Mouse (Mus musculus) kidney, postnatal 10 days (tissue): ENCODE measurements around the gene Rad9b.
A peak's percentile ranks its signal among the peaks of the same experiment; 100 is the strongest.
"Not testable (repeated sequence)": the region's sequence is repeated elsewhere in the genome, so short reads cannot be mapped to it uniquely, and the experiment has no call there.

Experiments
- DNase-seq: peaks from one replicate; pipeline ENCODE4 v3.0.0; 2021; ENCODE audit warnings: mixed read lengths

The Rad9b gene

DNA sequence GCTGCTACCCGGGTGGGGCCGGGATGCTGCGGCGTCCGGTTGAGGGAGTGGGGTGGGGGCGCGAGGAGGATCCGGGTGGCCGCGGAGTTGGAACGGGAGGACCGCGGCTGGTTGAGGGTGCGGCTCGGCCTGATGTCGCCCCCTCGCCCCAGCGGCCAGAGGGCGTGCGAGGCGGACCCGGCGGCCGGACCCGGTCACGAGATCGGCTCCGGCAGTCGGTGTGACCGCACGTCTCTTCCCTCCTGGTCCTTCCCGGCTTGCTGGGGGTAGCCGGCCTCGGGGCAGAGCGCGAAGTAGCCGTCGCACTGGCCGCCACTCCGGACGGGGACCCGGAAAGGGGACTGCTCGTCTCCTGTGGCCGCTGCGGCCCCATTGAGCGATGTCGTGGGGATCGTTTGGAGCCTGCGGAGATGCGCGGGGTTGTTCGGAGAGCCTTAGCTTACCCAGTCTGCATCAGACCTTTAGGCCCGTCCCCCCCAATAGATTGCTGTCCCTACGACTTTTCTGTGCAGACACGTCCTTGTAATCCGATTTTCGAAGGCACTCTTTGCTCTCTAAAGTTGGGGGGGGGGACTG is 547 bp upstream of the Rad9b start:
- no peak for DNase-seq

DNA sequence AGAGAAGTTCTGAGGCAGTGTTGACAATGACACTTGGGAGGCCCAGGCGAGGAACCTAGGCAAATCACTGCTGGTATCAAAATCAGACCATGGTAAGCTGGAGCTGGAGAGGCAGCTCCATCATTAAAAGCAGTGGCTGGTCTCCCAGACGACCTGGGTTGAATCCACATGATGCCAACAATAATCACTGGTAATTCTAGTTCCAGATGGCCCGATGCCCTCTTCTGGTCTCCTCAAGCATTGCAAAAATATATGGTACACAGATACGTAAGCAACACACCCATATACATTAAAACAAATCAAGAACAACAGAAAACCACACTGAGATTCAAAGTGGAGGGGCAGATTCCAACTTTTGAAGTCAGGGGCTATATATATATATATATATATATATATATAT is 8.3 kb downstream of the Rad9b start:
- DNase-seq = no peak

DNA sequence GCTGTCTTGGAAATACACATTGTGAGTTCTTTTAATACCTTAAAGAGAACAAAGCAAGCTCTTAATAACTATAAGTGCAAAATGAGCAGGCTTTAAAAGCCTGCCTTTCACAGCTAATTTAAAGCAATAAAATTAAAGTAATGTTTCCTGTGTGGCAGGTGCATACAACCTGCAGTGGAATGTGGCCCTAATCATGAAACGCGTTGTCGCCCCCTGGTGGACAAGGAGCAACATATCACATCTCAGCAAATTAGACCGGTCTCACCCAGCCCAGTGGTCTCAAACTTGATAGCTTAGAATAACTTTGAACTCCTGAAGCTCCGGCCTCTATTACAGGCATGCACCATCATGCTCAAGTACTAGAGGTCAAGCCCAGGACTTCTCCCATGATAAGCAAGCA is 9.8 kb downstream of the Rad9b start:
- peak; percentile 85 for DNase-seq

DNA sequence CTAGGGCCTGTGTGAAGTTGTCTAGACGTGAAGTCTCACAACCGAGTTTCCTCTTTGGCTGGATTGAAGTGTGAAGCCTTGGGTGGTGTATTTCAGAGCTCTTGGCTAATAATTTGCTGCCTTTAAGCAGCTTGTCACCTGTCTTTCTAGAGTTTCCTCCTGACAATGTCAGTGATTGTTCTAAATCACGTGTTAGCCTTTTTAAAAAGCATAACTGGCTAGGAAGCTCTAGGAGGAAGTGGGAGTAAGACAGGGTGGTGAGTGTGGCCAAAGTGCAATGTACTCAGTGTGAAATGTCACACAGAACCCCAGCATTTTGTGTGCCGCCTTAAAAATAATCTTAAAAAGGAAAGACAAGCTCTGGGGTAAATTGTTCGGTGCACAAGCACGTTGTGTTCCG is 10.3 kb downstream of the Rad9b start:
- DNase-seq = no peak

DNA sequence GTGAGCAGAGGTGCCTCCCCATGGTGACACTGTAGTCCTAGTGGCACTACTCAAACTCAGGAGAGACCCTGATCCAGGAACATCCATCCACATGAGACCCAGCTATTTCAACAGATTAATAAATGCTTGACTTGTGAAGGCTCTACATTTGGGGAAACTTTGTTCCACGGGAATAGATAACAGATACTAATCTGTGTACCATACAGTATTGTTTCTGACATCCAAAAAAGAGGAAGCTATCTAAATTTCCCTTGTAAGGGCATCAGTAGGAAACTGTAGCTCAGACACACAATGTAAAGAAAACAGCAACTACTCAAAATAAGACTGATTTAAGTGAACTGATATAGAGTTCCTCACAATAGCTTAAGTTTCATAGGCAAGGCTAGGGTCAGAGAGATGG is 11.2 kb downstream of the Rad9b start:
- DNase-seq = no peak

DNA sequence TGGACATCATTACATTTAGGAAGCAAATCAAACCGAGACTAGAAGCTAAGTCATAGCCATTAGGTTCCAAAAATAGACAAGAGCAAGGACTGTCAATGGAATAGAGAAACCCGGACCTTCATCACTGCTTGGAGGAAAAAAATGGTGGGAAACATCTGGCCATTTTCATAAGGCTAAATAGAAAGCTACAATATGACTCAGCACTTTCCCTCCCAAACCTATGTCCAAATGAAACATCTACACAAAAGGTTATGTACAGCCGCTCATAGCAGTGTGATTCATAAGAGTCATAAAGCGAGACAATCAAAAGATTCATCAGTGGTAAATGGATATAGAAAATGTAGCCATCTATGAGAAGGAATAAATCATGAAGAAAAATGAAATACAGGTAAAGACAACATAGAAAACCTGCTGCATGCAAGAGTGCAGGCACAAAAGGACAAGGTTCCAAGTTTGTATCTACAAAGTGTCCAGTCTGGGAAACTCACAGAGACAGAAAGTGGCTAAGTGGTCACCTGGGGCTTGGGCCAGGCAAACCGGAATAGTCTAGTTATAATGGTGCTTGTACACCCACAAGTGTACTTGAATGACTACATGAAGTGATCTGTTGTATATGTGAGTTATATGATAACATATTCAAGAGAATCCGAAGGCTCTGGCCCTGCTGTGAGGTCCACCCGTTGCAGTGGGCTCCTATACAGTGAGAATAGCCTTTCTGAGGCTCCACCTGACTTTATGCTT is 17.3 kb downstream of the Rad9b start:
- no peak for DNase-seq

DNA sequence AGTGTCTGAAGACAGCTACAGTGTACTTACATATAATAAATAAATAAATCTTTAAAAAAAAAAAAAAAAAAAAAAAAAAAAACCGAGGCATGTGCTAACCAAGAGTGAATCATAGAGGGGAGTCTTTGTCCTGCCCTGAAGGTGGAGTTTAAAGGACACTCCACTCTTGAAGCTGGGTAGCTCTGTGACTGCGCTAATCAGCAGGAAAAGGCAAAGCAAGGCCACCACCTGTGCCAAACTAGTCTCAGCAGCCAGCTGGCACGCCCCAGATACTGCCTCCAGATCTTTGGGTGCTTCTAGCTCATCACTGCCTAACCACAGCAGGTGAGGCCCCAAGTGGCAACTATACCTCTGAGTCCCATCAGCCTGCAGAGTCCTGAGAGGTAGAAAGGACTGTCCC is 19.4 kb downstream of the Rad9b start:
- no peak for DNase-seq

DNA sequence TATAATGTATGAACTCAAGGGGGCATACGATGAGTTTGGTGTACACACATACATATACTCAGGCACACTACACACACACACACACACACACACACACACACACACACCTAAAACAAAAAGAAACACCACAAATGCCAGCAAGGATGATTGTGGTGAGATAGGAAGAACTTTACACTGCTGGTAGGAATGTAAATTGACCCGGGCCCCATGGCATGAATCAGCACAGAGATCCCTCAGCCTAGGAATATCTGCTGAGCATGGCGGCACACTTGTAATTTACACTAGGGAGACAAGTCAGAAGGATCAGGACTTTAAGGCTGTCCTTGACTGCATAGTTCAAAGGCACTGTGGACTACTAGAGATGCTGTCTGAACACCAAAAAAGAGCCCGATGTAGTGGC is 23.8 kb downstream of the Rad9b start:
- DNase-seq = no peak

DNA sequence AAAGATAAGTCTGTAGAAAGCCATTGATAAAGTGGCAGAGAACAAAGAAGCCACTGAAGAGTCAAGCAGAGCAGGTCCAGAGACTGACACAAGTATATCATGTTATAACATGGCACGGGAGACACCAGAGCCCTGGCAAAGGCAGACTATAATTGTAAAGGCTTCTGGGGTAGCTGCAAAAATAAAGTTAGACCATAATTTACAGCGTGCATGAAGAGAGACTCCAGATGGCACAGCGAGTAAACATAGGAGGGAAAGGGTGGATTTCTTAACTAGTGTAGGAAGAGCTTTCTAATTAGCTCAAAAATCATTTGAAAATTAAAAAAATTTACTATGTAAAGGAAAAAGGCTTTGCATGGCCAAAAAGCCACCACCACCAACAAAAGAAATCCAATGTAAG is 26.8 kb downstream of the Rad9b start:
- no peak for DNase-seq

DNA sequence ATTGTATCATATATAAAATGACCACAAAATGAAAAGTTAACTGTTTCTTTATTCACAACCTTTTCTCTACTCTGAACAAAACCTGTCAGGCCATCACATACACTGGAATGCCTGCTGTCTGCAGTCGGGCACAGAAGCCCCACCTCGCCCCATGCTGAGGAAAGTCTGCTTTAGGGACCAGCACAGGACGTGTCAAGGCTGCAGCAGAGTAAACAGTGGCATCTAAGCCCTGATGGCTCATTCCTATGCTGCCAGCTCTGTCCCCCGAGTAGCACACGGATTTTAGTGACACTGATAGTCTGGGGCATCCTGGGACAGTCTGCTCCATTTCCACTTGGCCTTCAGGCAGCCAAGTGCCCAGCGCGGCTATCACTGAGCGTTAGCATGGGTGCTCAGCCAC is 28.6 kb downstream of the Rad9b start:
- DNase-seq = no peak

DNA sequence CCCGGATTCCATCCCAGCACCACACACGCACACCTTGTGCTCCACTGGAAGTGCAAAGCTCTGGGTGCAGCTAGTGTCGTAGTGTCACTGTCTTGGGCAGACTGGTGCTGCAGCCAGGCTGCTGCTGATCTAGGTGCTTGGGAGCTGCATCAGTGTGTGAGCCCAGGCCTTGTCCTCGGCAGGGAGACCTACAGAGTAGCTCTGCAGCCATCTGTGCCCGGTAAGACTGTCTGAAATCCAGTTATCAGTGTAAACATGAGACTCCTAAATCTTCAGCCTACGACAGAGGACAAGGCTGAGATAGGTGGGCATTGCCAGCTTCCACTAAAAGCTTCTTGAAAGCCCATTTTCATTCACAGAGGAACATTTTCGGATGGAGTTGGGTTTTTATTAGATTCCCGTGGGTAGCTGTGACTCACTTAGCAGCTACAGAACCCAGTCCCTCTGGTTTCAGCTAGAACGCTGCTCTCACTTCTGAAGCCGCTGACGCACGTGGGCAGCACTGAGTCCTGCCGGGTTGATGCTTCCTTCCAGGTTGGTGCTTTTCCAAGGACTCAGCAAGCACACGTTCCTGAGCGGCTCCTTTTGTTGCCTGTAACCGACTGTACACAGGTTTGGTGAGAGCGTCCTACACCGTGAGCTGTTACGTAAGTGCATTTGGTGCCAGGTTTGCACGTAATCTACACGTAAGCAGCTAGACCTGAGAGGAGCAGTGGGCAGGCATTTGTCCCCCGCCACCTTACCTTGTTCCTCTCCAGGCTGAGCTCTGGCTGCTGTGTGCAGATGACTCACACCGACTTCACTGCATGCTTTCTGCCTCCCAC is 29.2 kb downstream of the Rad9b start:
- DNase-seq = no peak

DNA sequence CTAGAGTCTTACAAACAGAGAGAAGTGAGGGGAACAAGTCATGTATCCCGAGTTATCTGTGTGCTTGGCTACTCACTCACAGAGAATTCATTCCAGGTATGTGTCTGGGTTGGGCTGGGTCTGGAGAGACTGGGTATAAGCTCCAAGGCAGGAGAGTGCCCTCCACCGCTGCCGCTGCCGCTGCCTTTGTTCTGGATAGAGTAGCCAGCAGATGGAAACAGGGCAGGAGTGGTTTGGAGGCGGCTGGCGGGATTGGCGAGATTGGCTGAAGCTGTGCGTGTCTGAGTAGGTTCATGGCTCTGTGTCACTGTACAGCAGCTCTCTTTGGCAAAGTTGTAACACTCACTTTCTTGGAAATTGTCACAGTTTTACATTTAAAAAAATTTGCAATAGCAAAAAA is 30.5 kb downstream of the Rad9b start:
- no peak for DNase-seq

DNA sequence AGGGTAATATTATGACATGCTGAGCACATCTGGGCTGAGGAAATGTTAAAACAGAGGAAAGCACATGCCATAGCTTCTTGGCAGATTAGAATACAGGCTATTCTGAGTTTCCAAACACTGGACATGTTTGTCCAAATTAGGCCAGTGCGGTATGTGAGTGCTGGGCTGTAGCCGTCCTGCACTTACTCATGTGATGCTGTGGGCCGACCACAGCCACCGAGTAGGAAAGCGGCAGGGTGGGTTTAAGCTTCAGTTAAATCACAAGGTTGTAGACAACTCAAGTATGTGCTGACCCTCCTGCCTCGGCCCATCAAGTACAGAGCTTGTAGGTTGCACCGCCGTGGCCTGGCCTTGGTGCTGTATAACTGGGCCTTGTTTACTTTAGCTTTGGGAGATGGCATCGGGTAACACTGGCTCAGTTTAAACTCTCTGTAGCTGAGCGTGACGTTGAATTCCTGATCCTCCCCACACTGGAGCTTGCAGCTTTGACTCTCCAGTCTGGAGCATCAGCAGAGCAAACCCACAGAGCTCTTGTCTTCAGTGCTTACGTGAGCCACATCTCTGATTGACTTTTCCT is 33.7 kb downstream of the Rad9b start:
- DNase-seq = no peak

DNA sequence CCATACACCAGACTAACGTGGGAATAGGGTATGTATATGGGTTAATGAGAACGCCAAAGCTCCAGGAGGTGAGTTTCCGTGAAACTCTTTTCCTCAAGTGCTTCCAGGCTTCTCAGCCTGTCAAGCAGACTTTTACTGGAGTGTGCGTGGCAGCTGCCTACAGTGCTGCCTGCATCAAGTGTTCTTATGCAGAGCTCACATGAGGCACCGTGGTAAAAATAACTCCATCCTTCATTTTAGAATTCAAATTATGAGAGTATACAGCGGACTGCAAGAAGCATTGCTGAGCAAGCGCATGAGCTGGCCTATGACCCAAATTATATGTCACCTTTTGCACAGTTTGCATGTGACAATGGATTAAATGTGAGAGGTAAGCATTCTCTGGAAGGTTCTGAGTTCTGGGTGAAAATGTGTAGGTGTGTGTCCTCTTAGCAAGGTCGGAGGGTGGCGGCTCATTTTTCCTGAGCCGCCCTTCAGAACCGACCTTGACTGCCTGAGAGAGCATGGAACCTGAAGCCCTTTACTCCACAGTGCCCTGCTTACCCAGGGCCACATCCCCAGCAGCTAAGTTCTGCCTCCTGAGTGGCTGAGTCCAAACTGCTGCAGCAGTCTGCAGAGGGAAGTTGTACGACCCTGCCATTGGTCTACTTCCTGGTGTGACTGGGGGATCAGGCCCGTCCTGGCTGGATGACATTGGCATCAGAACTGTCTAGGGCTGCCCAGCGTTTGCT is 34.4 kb downstream of the Rad9b start:
- no peak for DNase-seq

DNA sequence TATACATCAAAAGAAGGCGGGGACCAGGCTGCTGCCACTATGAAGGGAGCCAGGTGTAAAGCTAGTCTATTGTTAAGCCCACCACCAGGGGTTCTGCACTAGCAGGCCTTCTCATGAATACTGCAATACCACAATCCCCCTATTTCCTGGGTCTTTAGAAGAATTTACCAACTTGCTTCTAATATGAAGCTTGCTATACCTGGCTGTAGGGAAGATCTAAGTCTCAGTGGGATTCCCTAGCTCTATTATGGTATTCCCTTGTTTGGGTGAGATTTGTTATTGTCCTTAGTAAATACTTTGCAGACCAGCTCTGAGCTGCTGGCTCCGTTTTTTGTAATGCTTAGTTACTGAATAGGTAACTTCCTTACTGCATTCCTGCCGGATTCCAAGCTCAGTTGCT is 35.1 kb downstream of the Rad9b start:
- DNase-seq = not testable (repeated sequence)

DNA sequence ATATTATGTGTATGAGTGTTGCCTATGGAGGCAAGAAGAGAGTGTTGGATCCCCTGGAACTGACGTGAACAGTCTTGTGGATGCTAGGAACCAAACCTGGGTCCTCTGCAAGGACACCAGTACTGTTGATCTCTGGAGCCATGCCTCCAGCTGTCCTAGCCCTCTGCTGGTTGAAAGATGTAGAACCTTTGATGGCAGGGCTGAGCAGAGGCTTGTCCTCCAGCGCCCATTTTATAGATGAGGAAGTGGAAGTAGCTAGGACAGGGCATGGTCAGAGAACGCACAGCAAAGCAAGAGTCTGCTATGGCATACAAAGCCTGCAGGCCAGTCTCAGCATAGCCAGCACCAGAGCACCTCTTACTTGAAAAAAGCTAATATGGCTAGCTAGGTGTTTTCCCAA is 35.9 kb downstream of the Rad9b start:
- no peak for DNase-seq

DNA sequence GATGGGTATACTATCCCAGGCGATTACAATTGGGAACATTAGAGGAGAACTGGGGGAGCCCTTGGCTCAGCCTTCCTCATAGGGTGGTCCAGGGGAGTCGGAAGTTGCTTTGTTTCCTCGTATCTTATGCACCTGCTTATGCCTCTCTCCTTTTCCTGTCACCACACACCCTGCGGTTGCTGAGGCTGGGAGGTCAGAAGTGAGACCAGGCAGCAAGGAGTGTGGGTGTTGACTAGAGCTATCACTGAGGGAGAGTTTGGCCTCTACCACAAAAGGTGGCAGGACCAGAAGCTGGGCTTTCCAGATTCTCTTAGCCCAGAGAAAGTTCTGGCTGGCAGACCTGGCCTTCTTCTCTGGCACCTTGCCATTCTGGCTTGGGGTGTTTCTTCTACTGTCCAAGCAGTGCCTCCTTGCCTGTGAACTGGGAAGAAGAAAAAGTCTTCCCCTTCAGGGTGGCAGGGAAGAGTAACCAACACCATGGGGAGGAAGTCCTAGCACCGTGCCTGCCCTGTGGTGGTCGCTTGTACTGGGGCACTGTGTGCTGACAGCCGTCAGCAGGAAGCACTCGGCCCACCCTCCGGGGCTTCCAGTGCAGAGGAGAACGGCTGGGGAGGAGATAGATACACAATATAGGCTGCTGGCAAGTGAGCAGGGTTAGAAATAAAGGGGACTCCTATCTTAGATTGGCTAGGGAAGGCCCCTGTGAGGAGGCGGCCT is 36.5 kb downstream of the Rad9b start:
- no peak for DNase-seq

DNA sequence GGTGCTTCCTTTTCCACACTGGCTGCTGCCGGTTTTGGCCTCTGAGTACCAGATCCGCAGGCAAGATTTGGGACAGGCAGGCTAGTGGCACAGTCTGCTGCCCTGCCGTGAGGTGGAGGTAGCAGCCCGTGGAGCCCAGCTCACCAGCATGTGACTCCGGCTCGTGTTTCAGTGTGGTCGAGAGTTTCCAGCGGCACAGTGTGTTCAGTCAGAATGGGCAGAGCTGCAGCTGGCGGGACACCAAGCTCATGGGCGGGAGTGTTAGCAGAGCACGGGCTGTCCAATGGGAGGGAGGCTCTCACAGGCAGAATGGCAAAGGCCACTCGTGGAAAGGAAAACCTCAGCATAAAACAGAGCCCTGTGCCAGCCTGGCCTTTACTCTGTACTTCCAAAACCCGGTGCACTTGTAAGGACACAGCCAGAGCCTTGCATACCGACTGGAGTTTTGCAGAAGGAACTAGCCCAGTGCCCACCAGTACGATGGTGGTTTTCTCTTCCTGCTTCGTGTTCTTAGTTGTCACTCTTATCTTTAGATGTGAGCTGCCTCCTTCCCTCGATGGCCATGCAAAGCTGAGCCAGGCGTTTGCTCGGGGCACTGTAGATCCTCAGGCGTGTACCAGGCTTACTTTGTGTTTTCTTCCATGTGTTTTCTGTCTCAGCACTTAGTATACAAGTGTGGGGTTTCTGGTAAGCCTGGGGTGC is 38.9 kb downstream of the Rad9b start:
- peak; percentile 89 for DNase-seq

DNA sequence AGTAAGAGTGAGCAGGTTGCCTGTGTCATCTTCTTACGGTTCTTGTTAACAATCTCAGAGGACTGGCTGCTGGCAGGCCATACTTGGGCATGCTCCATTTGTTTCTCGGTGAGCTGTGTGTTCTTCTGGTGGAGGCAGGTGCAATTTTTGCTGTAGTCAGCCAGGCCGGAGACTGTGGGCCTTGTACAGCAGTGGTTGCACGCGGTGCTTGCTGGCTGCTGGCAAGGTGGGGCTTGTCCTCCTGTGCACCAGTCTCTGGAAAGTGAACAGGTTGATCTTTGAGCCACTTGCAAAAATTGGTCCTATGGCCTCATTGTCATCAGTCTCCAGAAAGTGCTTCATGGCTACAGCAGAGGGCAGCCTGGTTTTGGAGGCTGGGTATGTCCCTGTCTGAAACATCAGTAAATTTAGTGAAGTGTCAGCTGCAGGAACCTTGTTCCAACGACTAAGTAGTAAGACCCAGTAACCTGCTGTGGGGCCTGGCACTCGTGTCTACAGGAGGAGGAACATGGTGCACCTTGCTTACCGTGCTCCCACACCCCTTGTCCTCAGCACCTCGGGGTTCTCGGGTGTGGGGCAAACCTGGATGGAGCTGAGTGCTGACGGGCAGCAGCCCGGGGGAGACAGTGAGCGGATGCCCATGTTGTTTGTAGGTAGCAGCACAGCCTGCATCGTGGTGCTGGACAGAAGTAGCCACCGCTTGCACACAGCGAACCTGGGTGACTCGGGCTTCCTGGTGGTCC is 40.9 kb downstream of the Rad9b start:
- DNase-seq = no peak

DNA sequence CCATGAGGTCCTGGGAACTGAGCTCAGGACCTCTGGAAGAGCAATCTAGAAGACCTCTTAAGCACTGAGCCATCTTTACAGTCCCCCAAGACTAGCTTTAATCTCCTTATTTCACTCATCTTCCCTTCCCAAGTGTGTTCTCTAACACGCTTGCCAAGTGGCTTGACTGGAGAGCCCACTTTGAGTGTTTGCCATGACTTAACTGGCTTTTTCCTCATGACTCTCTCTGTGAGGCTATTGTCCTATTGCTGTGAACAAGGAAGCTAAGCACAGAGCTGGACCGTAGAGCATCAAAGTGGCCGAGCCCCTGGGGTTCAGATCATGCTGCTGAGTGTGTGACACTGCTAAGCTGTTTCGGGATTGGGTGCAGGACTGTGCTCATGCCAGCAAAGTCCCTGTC is 41.7 kb downstream of the Rad9b start:
- DNase-seq = no peak

DNA sequence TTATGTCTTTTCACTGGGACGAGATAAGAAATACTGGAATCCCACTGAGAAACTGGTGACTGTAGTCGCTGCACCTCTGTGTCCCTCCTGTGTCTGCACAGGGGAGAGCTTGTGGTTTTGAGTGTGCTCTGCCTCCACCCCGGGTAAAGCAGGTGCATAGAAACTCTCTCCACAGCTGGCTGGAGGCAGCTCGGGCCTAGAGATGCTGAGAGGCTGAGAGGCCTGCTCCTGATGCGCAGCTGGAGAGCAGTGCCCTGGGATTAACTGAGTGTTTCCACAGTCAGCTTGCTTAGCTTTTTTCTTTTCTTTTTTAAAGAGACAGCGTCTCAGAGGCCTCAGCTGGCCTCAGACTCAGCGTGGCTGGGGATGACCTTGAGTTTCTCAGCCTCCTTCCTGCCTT is 42.3 kb downstream of the Rad9b start:
- DNase-seq = no peak
